ENCODE assay signal across 13 mouse cellular contexts in the genomic region with DNA sequence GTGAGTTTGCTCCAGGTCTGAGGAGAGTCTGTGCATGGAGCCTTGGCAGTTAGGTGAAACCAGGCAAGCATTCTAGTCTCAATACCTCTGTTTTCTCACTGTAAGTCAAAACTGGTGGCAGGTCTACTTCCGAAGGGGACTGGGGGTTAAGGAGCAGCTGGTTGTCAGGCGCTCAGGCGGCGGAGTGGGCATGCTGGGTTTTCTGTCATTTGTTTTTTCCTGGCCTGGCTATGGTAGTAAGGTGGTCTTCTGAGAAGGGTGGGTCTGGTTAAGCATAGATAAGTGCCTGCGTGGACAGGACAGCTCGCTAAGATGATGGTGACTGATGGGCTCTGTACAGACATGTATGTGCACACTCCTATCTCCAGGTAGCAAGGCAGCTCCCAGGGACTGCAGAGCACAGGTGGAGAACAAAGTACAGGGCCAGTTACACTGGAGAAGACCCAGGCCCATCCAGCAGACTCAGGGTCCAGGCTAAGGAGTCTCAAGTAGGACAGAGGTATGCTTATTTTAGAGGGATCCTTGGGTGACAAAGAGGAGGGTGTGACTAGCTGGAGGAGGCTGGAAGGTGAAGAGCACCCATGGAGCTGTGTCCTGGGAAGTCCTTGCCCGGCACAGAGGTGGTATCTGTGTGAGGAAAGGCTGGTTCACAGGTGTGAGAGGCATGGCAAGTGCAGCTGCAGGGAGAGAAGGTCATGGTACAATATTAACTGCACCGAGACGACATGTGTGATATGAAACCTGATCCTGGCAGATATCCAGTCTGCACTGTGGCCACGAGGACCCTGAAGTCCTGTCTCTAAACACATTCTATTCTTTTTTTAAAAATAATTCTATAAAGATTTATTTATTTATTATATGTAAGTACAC. TPM values are rescaled to one million over a fixed set of nuclear protein-coding genes. Genes with fewer than 3 reads are reported as not detected.
DNase-seq lines count a peak whose midpoint lies in the region; ATAC-seq and TF ChIP-seq lines count a peak whose summit lies in the region.
"Had no signal": no experiment of that assay in that cellular context is flagged by ENCODE, and none has a peak within 500 bp of the region (broad histone marks: within the 10 kb centered on the region; RNA-seq: fewer than 3 reads in every experiment).

No protein-coding gene starts in this region.

- no peak for TF ChIP-seq CTCF in lung, postnatal 0 days (IDR thresholded peaks at IDR 0.05)

- no peaks in the 10 kb centered on the region for H3K9me3 ChIP-seq in heart, embryonic 11.5 days (replicated peaks; ENCODE audit: control insufficient read depth, low read length)
- H3K9me3 ChIP-seq in lung, postnatal 0 days (ENCODE audit: low read length): no peaks in the 10 kb centered on the region
- H3K9me3 ChIP-seq in liver, embryonic 12.5 days (replicated peaks): no peaks in the 10 kb centered on the region
- H3K9me3 ChIP-seq: embryonic facial prominence, embryonic 15.5 days; hindbrain, embryonic 13.5 days had no signal

- H3K4me3 ChIP-seq in heart, embryonic 11.5 days (ENCODE audit: low read depth, low read length): no peak overlapping the region
- H3K4me3 ChIP-seq in lung, postnatal 0 days (ENCODE audit: low read depth, low read length): no peak overlapping the region
- no peak overlapping the region for H3K4me3 ChIP-seq in liver, embryonic 12.5 days
- H3K4me3 ChIP-seq: embryonic facial prominence, embryonic 15.5 days; hindbrain, embryonic 13.5 days had no signal

- TF ChIP-seq EP300 in lung, postnatal 0 days (IDR thresholded peaks at IDR 0.05): no peak

- no peaks in the 10 kb centered on the region for H3K36me3 ChIP-seq in heart, embryonic 11.5 days (ENCODE audit: control insufficient read depth, insufficient read depth, low read length)
- H3K36me3 ChIP-seq in lung, postnatal 0 days (ENCODE audit: insufficient read depth, low read length): no peaks in the 10 kb centered on the region
- H3K36me3 ChIP-seq in liver, embryonic 12.5 days: no peaks in the 10 kb centered on the region
- H3K36me3 ChIP-seq: embryonic facial prominence, embryonic 15.5 days; hindbrain, embryonic 13.5 days had no signal

- no peak overlapping the region for H3K4me2 ChIP-seq in heart, embryonic 11.5 days
- H3K4me2 ChIP-seq in lung, postnatal 0 days (replicated peaks; ENCODE audit: low read depth, low read length): no peak overlapping the region
- H3K4me2 ChIP-seq in liver, embryonic 12.5 days: no peak overlapping the region
- H3K4me2 ChIP-seq: embryonic facial prominence, embryonic 15.5 days; hindbrain, embryonic 13.5 days had no signal

- no peaks in the 10 kb centered on the region for H3K27me3 ChIP-seq in heart, embryonic 11.5 days (ENCODE audit: control insufficient read depth, insufficient read depth, low read length)
- H3K27me3 ChIP-seq in lung, postnatal 0 days (replicated peaks; ENCODE audit: insufficient read depth, low read length): no peaks in the 10 kb centered on the region
- no peaks in the 10 kb centered on the region for H3K27me3 ChIP-seq in liver, embryonic 12.5 days (replicated peaks)
- H3K27me3 ChIP-seq: embryonic facial prominence, embryonic 15.5 days; hindbrain, embryonic 13.5 days had no signal

- DNase-seq in heart, postnatal 14 days: no peak
- DNase-seq in lung, postnatal 0 days (ENCODE audit: low spot score): no peak
- no peak for DNase-seq in lung, postnatal 25 days (ENCODE audit: low spot score)
- DNase-seq in thymus, postnatal 4 days: peak; percentile 63
- no peak for DNase-seq in adrenal gland, postnatal 10 days
- DNase-seq: cerebellum, postnatal 10 days; forebrain, postnatal 0 days; right cerebral cortex, postnatal 14 days had no signal

- H3K9ac ChIP-seq in heart, embryonic 11.5 days (ENCODE audit: low read depth, low read length): no peak overlapping the region
- H3K9ac ChIP-seq in lung, postnatal 0 days (replicated peaks; ENCODE audit: low read depth): no peak overlapping the region
- H3K9ac ChIP-seq in liver, embryonic 12.5 days: no peak overlapping the region
- H3K9ac ChIP-seq: embryonic facial prominence, embryonic 15.5 days; forebrain, postnatal 0 days; hindbrain, embryonic 13.5 days had no signal

- intact Hi-C loops in heart, postnatal 14 days (cut with DNase I): no loop called here

- ATAC-seq in heart, embryonic 11.5 days (replicated peaks; ENCODE audit: insufficient number of reproducible peaks, low FRiP score, low TSS enrichment): no peak
- no peak for ATAC-seq in lung, postnatal 0 days
- no peak for ATAC-seq in liver, embryonic 12.5 days
- ATAC-seq in megakaryocyte progenitor cell, adult 5-6 weeks (replicated peaks; ENCODE audit: poor library complexity): no peak
- ATAC-seq: forebrain, postnatal 0 days had no signal

- WGBS in heart, embryonic 11.5 days (ENCODE audit: insufficient replicate concordance): 71% methylated on average over 10 of the region's 10 CpGs
- 63% methylated on average over 10 of the region's 10 CpGs for WGBS in lung, postnatal 0 days
- WGBS in liver, embryonic 12.5 days (ENCODE audit: insufficient replicate concordance): 44% methylated on average over 10 of the region's 10 CpGs

- H3K4me1 ChIP-seq in heart, embryonic 11.5 days (ENCODE audit: control insufficient read depth, insufficient read depth, low read length): peaks cover 13% of the 10 kb centered on the region; the same call in 1 of the 2 replicates
- H3K4me1 ChIP-seq in lung, postnatal 0 days (ENCODE audit: insufficient read depth, low read depth, low read length): no peaks in the 10 kb centered on the region
- peaks cover 63% of the 10 kb centered on the region for H3K4me1 ChIP-seq in liver, embryonic 12.5 days

- peak overlapping the region; percentile 71 for H3K27ac ChIP-seq in heart, embryonic 11.5 days (ENCODE audit: low read depth, low read length)
- H3K27ac ChIP-seq in lung, postnatal 0 days (ENCODE audit: low read length): peak overlapping the region; percentile 62; the same call in 1 of the 2 replicates
- peak overlapping the region; percentile 66 for H3K27ac ChIP-seq in liver, embryonic 12.5 days
- H3K27ac ChIP-seq: embryonic facial prominence, embryonic 15.5 days; hindbrain, embryonic 13.5 days had no signal

RNA-seq across cellular contexts. Expression of a gene that starts 19.3 kb away (rescaled TPM):
- 41.9 and 44.6 TPM in 2 replicates for polyA plus RNA-seq in heart, embryonic 11.5 days (2014; fragmentation: Nextera tagmentation; extraction: Ambion mirVana)
- total RNA-seq in heart, postnatal 14 days (2021): 10 to 100 TPM; 35.5 to 36.1 TPM
- 98.3 and 137 TPM in 2 replicates for polyA plus RNA-seq in lung, postnatal 0 days (2015; fragmentation: Nextera tagmentation; extraction: Ambion mirVana)
- polyA plus RNA-seq in liver, embryonic 12.5 days (2016; fragmentation: Nextera tagmentation; extraction: Ambion mirVana): 40.8 and 45.7 TPM in 2 replicates
- total RNA-seq in adrenal gland, postnatal 10 days (2021): 100 to 1,000 TPM in 1 of 2 experiments, 10 to 100 TPM in 1; 67.1 to 118 TPM
- total RNA-seq in megakaryocyte progenitor cell, adult 5-6 weeks (2015): 374 and 478 TPM in 2 replicates
- 73.6 and 82.8 TPM in 2 replicates for total RNA-seq in megakaryocyte progenitor cell, adult 5-6 weeks (2017)
